9 mouse cellular contexts compared by ENCODE assay signal in genomic region chr4:137929341-137930016, GRCm38 (mm10).
DNase-seq lines count a peak whose midpoint lies in the region; ATAC-seq and TF ChIP-seq lines count a peak whose summit lies in the region.
"Had no signal": no experiment of that assay in that cellular context is flagged by ENCODE, and none has a peak within 500 bp of the region (broad histone marks: within the 10 kb centered on the region; RNA-seq: fewer than 3 reads in every experiment).

No protein-coding gene starts in this region.

- no peak for TF ChIP-seq EP300 in liver, postnatal 0 days (IDR thresholded peaks at IDR 0.05; ENCODE audit: low read depth)

- peaks cover 56% of the 10 kb centered on the region for H3K4me1 ChIP-seq in hindbrain, embryonic 10.5 days (replicated peaks)
- H3K4me1 ChIP-seq in hindbrain, embryonic 16.5 days (ENCODE audit: control insufficient read depth, insufficient read depth, low read depth, low read length): peaks cover 19% of the 10 kb centered on the region
- H3K4me1 ChIP-seq in embryonic facial prominence, embryonic 14.5 days (ENCODE audit: control insufficient read depth, insufficient read depth, low read length): peaks cover 46% of the 10 kb centered on the region
- H3K4me1 ChIP-seq in kidney, embryonic 15.5 days: peaks cover 62% of the 10 kb centered on the region
- peaks cover 17% of the 10 kb centered on the region for H3K4me1 ChIP-seq in liver, postnatal 0 days (ENCODE audit: insufficient read depth)
- H3K4me1 ChIP-seq in forebrain, postnatal 0 days (ENCODE audit: insufficient read depth): no peaks in the 10 kb centered on the region

- no peak for DNase-seq in hindbrain, embryonic 10.5 days (ENCODE audit: low spot score)
- peak; percentile 43 for DNase-seq in embryonic facial prominence, embryonic 14.5 days (ENCODE audit: low spot score)
- DNase-seq in liver, postnatal 0 days: no peak
- no peak for DNase-seq in frontal cortex, adult 2 months (ENCODE audit: extremely low spot score in 1 of 2, low spot score in 1 of 2)
- DNase-seq in right cerebral cortex, postnatal 36 days (ENCODE audit: low spot score in 2 of 2): no peak
- no peak for DNase-seq in forebrain, postnatal 0 days

- no peaks in the 10 kb centered on the region for H3K9me3 ChIP-seq in hindbrain, embryonic 10.5 days
- no peaks in the 10 kb centered on the region for H3K9me3 ChIP-seq in hindbrain, embryonic 16.5 days (ENCODE audit: control insufficient read depth, low read length)
- H3K9me3 ChIP-seq in embryonic facial prominence, embryonic 14.5 days (ENCODE audit: control insufficient read depth, low read length): no peaks in the 10 kb centered on the region
- H3K9me3 ChIP-seq in kidney, embryonic 15.5 days (replicated peaks): 0 out of 2 replicates have a peak, but pooled peaks cover 2% of the 10 kb centered on the region
- H3K9me3 ChIP-seq in liver, postnatal 0 days (ENCODE audit: low read length): no peaks in the 10 kb centered on the region
- no peaks in the 10 kb centered on the region for H3K9me3 ChIP-seq in forebrain, postnatal 0 days (ENCODE audit: low read length)
- H3K9me3 ChIP-seq: midbrain, embryonic 15.5 days had no signal

- no peaks in the 10 kb centered on the region for H3K27me3 ChIP-seq in hindbrain, embryonic 10.5 days (ENCODE audit: insufficient read depth, poor library complexity, severe bottlenecking)
- no peaks in the 10 kb centered on the region for H3K27me3 ChIP-seq in hindbrain, embryonic 16.5 days (replicated peaks; ENCODE audit: control insufficient read depth, insufficient read depth, low read length)
- no peaks in the 10 kb centered on the region for H3K27me3 ChIP-seq in embryonic facial prominence, embryonic 14.5 days (replicated peaks; ENCODE audit: control insufficient read depth, insufficient read depth, low read length)
- no peaks in the 10 kb centered on the region for H3K27me3 ChIP-seq in kidney, embryonic 15.5 days
- no peaks in the 10 kb centered on the region for H3K27me3 ChIP-seq in liver, postnatal 0 days (ENCODE audit: insufficient read depth, low read length)
- H3K27me3 ChIP-seq in forebrain, postnatal 0 days (ENCODE audit: insufficient read depth, low read length): no peaks in the 10 kb centered on the region
- H3K27me3 ChIP-seq: midbrain, embryonic 15.5 days had no signal

- ATAC-seq in hindbrain, embryonic 16.5 days: no peak
- no peak; the same call in 1 of the 2 replicates for ATAC-seq in embryonic facial prominence, embryonic 14.5 days (ENCODE audit: low read depth)
- no peak for ATAC-seq in kidney, embryonic 15.5 days (replicated peaks; ENCODE audit: low FRiP score)
- ATAC-seq in liver, postnatal 0 days: no peak
- ATAC-seq in forebrain, postnatal 0 days: no peak
- ATAC-seq: midbrain, embryonic 15.5 days had no signal

- no peak for TF ChIP-seq CTCF in liver, postnatal 0 days (IDR thresholded peaks at IDR 0.05; ENCODE audit: low read depth)
- TF ChIP-seq CTCF in forebrain, postnatal 0 days (IDR thresholded peaks at IDR 0.05; ENCODE audit: low read depth): no peak

- WGBS in hindbrain, embryonic 10.5 days: 75% methylated on average over 15 of the region's 15 CpGs
- 78% methylated on average over 15 of the region's 15 CpGs for WGBS in hindbrain, embryonic 16.5 days
- WGBS in embryonic facial prominence, embryonic 14.5 days: 58% methylated on average over 15 of the region's 15 CpGs
- 51% methylated on average over 15 of the region's 15 CpGs for WGBS in kidney, embryonic 15.5 days
- 80% methylated on average over 15 of the region's 15 CpGs for WGBS in liver, postnatal 0 days (ENCODE audit: insufficient replicate concordance)
- WGBS in forebrain, postnatal 0 days: 77% methylated on average over 15 of the region's 15 CpGs

- no peak overlapping the region for H3K4me2 ChIP-seq in hindbrain, embryonic 16.5 days (ENCODE audit: low read length)
- no peak overlapping the region for H3K4me2 ChIP-seq in embryonic facial prominence, embryonic 14.5 days (ENCODE audit: low read depth, low read length)
- no peak overlapping the region for H3K4me2 ChIP-seq in kidney, embryonic 15.5 days
- no peak overlapping the region for H3K4me2 ChIP-seq in liver, postnatal 0 days (ENCODE audit: low read depth, low read length)
- H3K4me2 ChIP-seq in forebrain, postnatal 0 days (ENCODE audit: low read depth): no peak overlapping the region
- H3K4me2 ChIP-seq: midbrain, embryonic 15.5 days had no signal

- no peak overlapping the region for H3K9ac ChIP-seq in hindbrain, embryonic 16.5 days (ENCODE audit: low read depth, low read length)
- H3K9ac ChIP-seq in embryonic facial prominence, embryonic 14.5 days (ENCODE audit: low read depth, low read length): no peak overlapping the region
- no peak overlapping the region for H3K9ac ChIP-seq in kidney, embryonic 15.5 days
- no peak overlapping the region for H3K9ac ChIP-seq in liver, postnatal 0 days (replicated peaks)
- H3K9ac ChIP-seq in forebrain, postnatal 0 days: no peak overlapping the region
- H3K9ac ChIP-seq: midbrain, embryonic 15.5 days had no signal

- peak overlapping the region; percentile 35; the same call in 1 of the 2 replicates for H3K27ac ChIP-seq in hindbrain, embryonic 10.5 days
- no peak overlapping the region for H3K27ac ChIP-seq in hindbrain, embryonic 16.5 days (ENCODE audit: low read depth, low read length)
- H3K27ac ChIP-seq in embryonic facial prominence, embryonic 14.5 days (replicated peaks; ENCODE audit: low read depth, low read length): peak overlapping the region; percentile 91
- peak overlapping the region; percentile 90 for H3K27ac ChIP-seq in kidney, embryonic 15.5 days
- peak overlapping the region; percentile 83; the same call in 1 of the 2 replicates for H3K27ac ChIP-seq in liver, postnatal 0 days (ENCODE audit: low read depth)
- no peak overlapping the region for H3K27ac ChIP-seq in forebrain, postnatal 0 days (ENCODE audit: low read depth, low read length)
- H3K27ac ChIP-seq: midbrain, embryonic 15.5 days had no signal

- peaks cover 43% of the 10 kb centered on the region for H3K36me3 ChIP-seq in hindbrain, embryonic 10.5 days
- H3K36me3 ChIP-seq in hindbrain, embryonic 16.5 days (ENCODE audit: control insufficient read depth, insufficient read depth, low read length): peaks cover 2% of the 10 kb centered on the region; the same call in 1 of the 2 replicates
- peaks cover 38% of the 10 kb centered on the region for H3K36me3 ChIP-seq in embryonic facial prominence, embryonic 14.5 days (ENCODE audit: control insufficient read depth, insufficient read depth, low read length)
- peaks cover 35% of the 10 kb centered on the region for H3K36me3 ChIP-seq in kidney, embryonic 15.5 days
- peaks cover 18% of the 10 kb centered on the region for H3K36me3 ChIP-seq in liver, postnatal 0 days (replicated peaks; ENCODE audit: insufficient read depth, low read length)
- H3K36me3 ChIP-seq in forebrain, postnatal 0 days (ENCODE audit: insufficient read depth): 0 out of 2 replicates have a peak, but pooled peaks cover 10% of the 10 kb centered on the region
- H3K36me3 ChIP-seq: midbrain, embryonic 15.5 days had no signal

- H3K4me3 ChIP-seq in hindbrain, embryonic 10.5 days: no peak overlapping the region
- no peak overlapping the region for H3K4me3 ChIP-seq in hindbrain, embryonic 16.5 days (ENCODE audit: low read length)
- no peak overlapping the region for H3K4me3 ChIP-seq in embryonic facial prominence, embryonic 14.5 days (ENCODE audit: low read depth, low read length)
- H3K4me3 ChIP-seq in kidney, embryonic 15.5 days (replicated peaks): no peak overlapping the region
- H3K4me3 ChIP-seq in liver, postnatal 0 days (ENCODE audit: low read depth, low read length): no peak overlapping the region
- H3K4me3 ChIP-seq in forebrain, postnatal 0 days (ENCODE audit: low read depth, low read length): no peak overlapping the region
- H3K4me3 ChIP-seq: midbrain, embryonic 15.5 days had no signal

Comparison
In these comparisons a context has a peak if more than half of its experiments do, and no peak if none do; other contexts are left out.
1. H3K27ac ChIP-seq: peak in hindbrain, embryonic 10.5 days (single experiment), embryonic facial prominence, embryonic 14.5 days (single experiment), kidney, embryonic 15.5 days (single experiment) and liver, postnatal 0 days (single experiment); none in hindbrain, embryonic 16.5 days (single experiment) and forebrain, postnatal 0 days (single experiment).